Mouse (Mus musculus): ENCODE data around the gene Pigk.

GRCm38 (mm10) chr3:152724446-152724845 is 10.5 kb downstream of the Pigk start:
- TF ChIP-seq FLI1 (IDR thresholded peaks at IDR 0.05; ENCODE audit: low read length) (no peak), GATA1 (IDR thresholded peaks at IDR 0.05; ENCODE audit: borderline replicate concordance, low read length) (no peak)
